Mouse (Mus musculus) C2C12 (cell line): ENCODE measurements around the gene Hes7.

Source experiments
- CTCF ChIP-seq: IDR thresholded peaks from one replicate; pipeline ENCODE4 v1.5.1; 2011; ENCODE audit not compliant: control insufficient read depth, insufficient read depth, insufficient read length
- FOSL1 ChIP-seq: IDR thresholded peaks from one replicate; pipeline ENCODE4 v1.8.0; 2011; ENCODE audit warnings: mild to moderate bottlenecking, low read length; ENCODE audit not compliant: poor library complexity, insufficient read depth, severe bottlenecking
- MAX ChIP-seq: IDR thresholded peaks from one replicate; pipeline ENCODE4 v1.6.1; 2011; ENCODE audit warnings: mild to moderate bottlenecking, control low read depth
- MYOG ChIP-seq: IDR thresholded peaks from one replicate; pipeline ENCODE4 v1.6.1; 2011; ENCODE audit not compliant: control insufficient read depth, insufficient read length; ENCODE audit errors: extremely low read depth
- USF1 ChIP-seq: IDR thresholded peaks from one replicate; pipeline ENCODE4 v1.6.1; 2011; ENCODE audit warnings: low read depth, mild to moderate bottlenecking, control low read depth, moderate library complexity

DNA sequence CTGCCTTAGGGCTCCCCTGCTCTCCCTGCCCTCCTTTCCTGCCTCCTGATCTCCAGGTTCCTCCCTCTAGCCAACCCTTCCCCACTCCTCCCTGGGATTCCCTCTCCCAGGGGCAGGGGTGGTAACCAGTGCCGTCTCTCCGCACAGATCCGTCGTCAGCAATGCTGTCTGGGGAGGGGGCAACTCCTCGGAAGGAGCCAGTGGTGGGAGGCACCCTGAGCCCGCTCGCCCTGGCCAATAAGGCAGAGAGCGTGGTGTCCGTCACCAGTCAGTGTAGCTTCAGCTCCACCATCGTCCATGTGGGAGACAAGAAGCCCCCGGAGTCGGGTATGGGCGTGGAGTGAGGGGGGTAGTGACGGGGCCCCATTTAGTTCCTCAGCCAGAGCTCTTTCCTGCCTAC is 15.7 kb upstream of the Hes7 start:
- TF ChIP-seq USF1, result no peak
- TF ChIP-seq CTCF, result no peak
- no peak for TF ChIP-seq MAX
- TF ChIP-seq MYOG, result no peak
- TF ChIP-seq FOSL1, result no peak
